Mouse (Mus musculus): ENCODE data around the gene Arnt2.

GRCm38 (mm10) chr7:84361086-84361684 is 48.8 kb downstream of the Arnt2 start:
- TF ChIP-seq CTCF (IDR thresholded peaks at IDR 0.05; ENCODE audit: control insufficient read depth, insufficient read depth, insufficient replicate concordance, low read depth, low read length) (no peak), POLR2A (IDR thresholded peaks at IDR 0.05; ENCODE audit: control insufficient read depth, low read depth, low read length) (no peak)

Measured in testis, adult 2 months (tissue).